Mouse (Mus musculus) stomach, postnatal 0 days (tissue): ENCODE measurements at regions not wholly inside any gene's neighbourhood (a gene's known extent, or its start where the extent isn't known, plus 50 kb on each side); places are given as distances from the start of the nearest gene placed in this dataset.

Experiments used
- CTCF ChIP-seq: IDR thresholded peaks from 2 replicates; pipeline ENCODE4 v1.5.1; 2016; ENCODE audit warnings: antibody characterized with exemption, low read depth, mild to moderate bottlenecking, moderate library complexity
- EP300 ChIP-seq: optimal IDR thresholded peaks from 2 replicates; pipeline ENCODE3; 2016; ENCODE audit warnings: antibody characterized with exemption

DNA sequence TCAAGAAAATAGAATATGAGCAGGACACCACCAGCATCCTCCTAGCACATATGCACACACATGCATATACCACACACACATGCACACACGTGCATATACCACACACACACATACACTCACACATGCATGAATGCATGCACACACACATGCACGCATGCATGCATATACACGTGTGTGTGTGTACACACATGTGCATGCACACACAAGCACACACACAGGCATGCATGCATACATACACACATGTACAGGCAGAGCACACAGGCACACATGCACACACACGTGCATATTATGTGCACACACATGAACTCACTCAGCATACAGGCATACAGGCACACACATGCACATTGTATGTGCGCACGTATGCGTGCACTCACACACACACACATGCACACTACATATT lies 275.7 kb upstream of the Sash1 start:
- no peak for TF ChIP-seq EP300
- no peak for TF ChIP-seq CTCF
